Mouse (Mus musculus) olfactory bulb, adult 2 months (tissue): ENCODE measurements around the gene Shroom3. TPM values are rescaled to one million over a fixed set of nuclear protein-coding genes. Genes with fewer than 3 reads are reported as not detected.

Experiments used
- H3K27ac ChIP-seq: fragments of 200-500 bp; 2 replicates; pipeline ENCODE4 v1.5.1; 2012; ENCODE audit warnings: low read depth, low read length; ENCODE audit not compliant: insufficient read depth
- H3K4me1 ChIP-seq: fragments of 200-500 bp; 2 replicates; pipeline ENCODE4 v1.6.1; 2012; ENCODE audit warnings: low read length; ENCODE audit not compliant: control insufficient read depth, insufficient read depth
- H3K4me3 ChIP-seq: fragments of 200-500 bp; 2 replicates; pipeline ENCODE4 v1.5.1; 2012; ENCODE audit warnings: mild to moderate bottlenecking, low read depth, low read length, moderate library complexity; ENCODE audit not compliant: insufficient read depth
- CTCF ChIP-seq: fragments of 200-500 bp; IDR thresholded peaks from 2 replicates; pipeline ENCODE4 v1.5.1; 2012; ENCODE audit warnings: low read depth, mild to moderate bottlenecking, low read length, moderate library complexity; ENCODE audit not compliant: insufficient read depth
- POLR2A ChIP-seq: fragments of 200-500 bp; IDR thresholded peaks from 2 replicates; pipeline ENCODE4 v1.6.1; 2012; ENCODE audit warnings: mild to moderate bottlenecking, low read depth, low read length, moderate library complexity; ENCODE audit not compliant: insufficient read depth
- WGBS: fragments of 180-500 bp; shearing (Covaris S2); methylation state at CpG from one replicate; pipeline ENCODE4 v1.1.7; 2018; 5-methylcytosine and 5-hydroxymethylcytosine counted together
- polyA plus RNA-seq: library from polyadenylated mRNA; stranded (reverse); fragments of >200 nt; gene quantifications from 2 replicates; pipeline ENCODE4 v1.2.4, GENCODE M21; 2012; ENCODE audit warnings: low replicate concordance; ENCODE audit not compliant: missing spikeins, insufficient read depth, insufficient read length

Gene Shroom3
- polyA plus RNA-seq, 1 experiment: not detected

- TF ChIP-seq POLR2A: no peak
- TF ChIP-seq CTCF: no peak
- Histone ChIP-seq H3K4me1 (peaks cover 8% of the 10 kb centered on the region), H3K27ac (no peak overlapping the region), H3K4me3 (no peak overlapping the region)
- WGBS: 79% methylated on average over 1 of the region's 1 CpGs
Measured at GRCm38 (mm10) chr5:92896725-92897280, 213.6 kb downstream of the Shroom3 start.

GRCm38 (mm10) chr5:92897766-92898745 is 214.8 kb downstream of the Shroom3 start:
- Histone ChIP-seq H3K4me3 (peak overlapping the region; percentile 58), H3K27ac (no peak overlapping the region), H3K4me1 (peaks cover 8% of the 10 kb centered on the region)
- 3% methylated on average over 96 of the region's 96 CpGs for WGBS
- TF ChIP-seq POLR2A: no peak
- no peak for TF ChIP-seq CTCF

- Histone ChIP-seq H3K4me1 (peaks cover 17% of the 10 kb centered on the region), H3K4me3 (no peak overlapping the region), H3K27ac (no peak overlapping the region)
- 91% methylated on average over 5 of the region's 5 CpGs for WGBS
- TF ChIP-seq POLR2A (no peak), CTCF (no peak)
Measured at GRCm38 (mm10) chr5:92900470-92900869, 217.2 kb downstream of the Shroom3 start.

- 81% methylated on average over 7 of the region's 7 CpGs for WGBS
- no peak overlapping the region for H3K4me3 ChIP-seq
- no peak for TF ChIP-seq CTCF
- TF ChIP-seq POLR2A: no peak
- no peak overlapping the region for H3K27ac ChIP-seq
- peaks cover 24% of the 10 kb centered on the region for H3K4me1 ChIP-seq
Measured at GRCm38 (mm10) chr5:92901870-92902269, 218.6 kb downstream of the Shroom3 start.

GRCm38 (mm10) chr5:92905146-92905545 is 221.9 kb downstream of the Shroom3 start:
- WGBS: 52% methylated on average over 9 of the region's 9 CpGs
- peaks cover 16% of the 10 kb centered on the region for H3K4me1 ChIP-seq
- TF ChIP-seq CTCF (no peak), POLR2A (no peak)
- no peak overlapping the region for H3K4me3 ChIP-seq
- H3K27ac ChIP-seq: peak overlapping the region; percentile 17; the same call in 1 of the 2 replicates

GRCm38 (mm10) chr5:92905594-92906008 is 222.4 kb downstream of the Shroom3 start:
- 16% methylated on average over 8 of the region's 8 CpGs for WGBS
- Histone ChIP-seq H3K4me3 (no peak overlapping the region), H3K27ac (peak overlapping the region; percentile 17; the same call in 1 of the 2 replicates), H3K4me1 (peaks cover 16% of the 10 kb centered on the region)
- no peak for TF ChIP-seq CTCF
- no peak for TF ChIP-seq POLR2A

GRCm38 (mm10) chr5:92908227-92908626 is 225.0 kb downstream of the Shroom3 start:
- Histone ChIP-seq H3K4me3 (no peak overlapping the region), H3K4me1 (peaks cover 16% of the 10 kb centered on the region), H3K27ac (no peak overlapping the region)
- 93% methylated on average over 4 of the region's 4 CpGs for WGBS
- TF ChIP-seq POLR2A (no peak), CTCF (no peak)

GRCm38 (mm10) chr5:92910838-92911237 is 227.6 kb downstream of the Shroom3 start:
- 84% methylated on average over 3 of the region's 3 CpGs for WGBS

GRCm38 (mm10) chr5:92915421-92915820 is 232.2 kb downstream of the Shroom3 start:
- Histone ChIP-seq H3K27ac (no peak overlapping the region), H3K4me1 (peaks cover 2% of the 10 kb centered on the region; the same call in 1 of the 2 replicates), H3K4me3 (no peak overlapping the region)
- TF ChIP-seq POLR2A (no peak), CTCF (no peak)
- 80% methylated on average over 10 of the region's 10 CpGs for WGBS

More at GRCm38 (mm10) chr5:92910838-92911237, 227.6 kb downstream of the Shroom3 start:
- no peak overlapping the region for H3K27ac ChIP-seq
- peaks cover 3% of the 10 kb centered on the region for H3K4me1 ChIP-seq
- TF ChIP-seq POLR2A (no peak), CTCF (no peak)
- no peak overlapping the region for H3K4me3 ChIP-seq

GRCm38 (mm10) chr5:92917755-92918154 is 234.5 kb downstream of the Shroom3 start:
- no peak overlapping the region for H3K4me3 ChIP-seq
- TF ChIP-seq CTCF (no peak), POLR2A (no peak)
- no peak overlapping the region for H3K27ac ChIP-seq
- 95% methylated on average over 6 of the region's 6 CpGs for WGBS
- H3K4me1 ChIP-seq: peaks cover 2% of the 10 kb centered on the region; the same call in 1 of the 2 replicates
